8 mouse cellular contexts compared by ENCODE assay signal in the genomic region with DNA sequence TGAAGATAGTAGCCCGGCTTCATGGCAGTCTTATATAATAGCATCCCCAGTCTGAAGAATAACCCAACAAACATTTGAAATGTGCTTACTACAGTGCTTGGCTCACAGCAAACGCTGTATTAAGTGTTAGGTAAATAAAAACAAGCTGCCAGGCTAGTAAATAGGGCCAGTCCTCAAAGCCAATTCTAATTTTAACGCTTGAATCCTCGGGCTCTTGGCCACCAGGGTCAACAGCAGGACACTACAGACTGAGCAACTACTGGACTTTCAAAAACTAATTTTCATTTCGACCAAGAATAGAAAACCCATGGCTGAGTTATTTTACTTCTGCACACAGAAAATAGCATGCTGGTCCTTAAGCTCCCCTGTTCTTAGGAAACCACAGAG. TPM values are rescaled to one million over a fixed set of nuclear protein-coding genes. Genes with fewer than 3 reads are reported as not detected.
DNase-seq lines count a peak whose midpoint lies in the region; ATAC-seq lines count a peak whose summit lies in the region.

No protein-coding gene starts in this region.

- peak overlapping the region; percentile 97 for H3K27ac ChIP-seq in heart, embryonic 13.5 days (replicated peaks)
- peak overlapping the region; percentile 82 for H3K27ac ChIP-seq in hindbrain, embryonic 14.5 days
- peak overlapping the region; percentile 79 for H3K27ac ChIP-seq in midbrain, embryonic 14.5 days (replicated peaks; ENCODE audit: low read depth, low read length)

- WGBS in heart, embryonic 13.5 days: 16% methylated on average over 5 of the region's 5 CpGs
- WGBS in hindbrain, embryonic 14.5 days: 22% methylated on average over 5 of the region's 5 CpGs
- 26% methylated on average over 5 of the region's 5 CpGs for WGBS in midbrain, embryonic 14.5 days

- H3K4me3 ChIP-seq in heart, embryonic 13.5 days: no peak overlapping the region
- no peak overlapping the region; the same call in 1 of the 2 replicates for H3K4me3 ChIP-seq in hindbrain, embryonic 14.5 days (replicated peaks; ENCODE audit: low read length)
- no peak overlapping the region for H3K4me3 ChIP-seq in midbrain, embryonic 14.5 days (replicated peaks; ENCODE audit: low read depth, low read length)

- no peaks in the 10 kb centered on the region for H3K36me3 ChIP-seq in heart, embryonic 13.5 days
- H3K36me3 ChIP-seq in hindbrain, embryonic 14.5 days (replicated peaks; ENCODE audit: control insufficient read depth, insufficient read depth): no peaks in the 10 kb centered on the region
- H3K36me3 ChIP-seq in midbrain, embryonic 14.5 days (ENCODE audit: control insufficient read depth, insufficient read depth, low read length): no peaks in the 10 kb centered on the region

- peak overlapping the region; percentile 80 for H3K9ac ChIP-seq in heart, embryonic 13.5 days
- peak overlapping the region; percentile 34; the same call in 1 of the 2 replicates for H3K9ac ChIP-seq in hindbrain, embryonic 14.5 days
- H3K9ac ChIP-seq in midbrain, embryonic 14.5 days (replicated peaks; ENCODE audit: low read length): 0 out of 2 replicates have a peak overlapping the region, but pooled peaks have one; percentile 31

- H3K4me1 ChIP-seq in heart, embryonic 13.5 days: peaks cover 77% of the 10 kb centered on the region
- H3K4me1 ChIP-seq in hindbrain, embryonic 14.5 days (replicated peaks; ENCODE audit: control insufficient read depth, insufficient read depth, low read length): peaks cover 28% of the 10 kb centered on the region
- H3K4me1 ChIP-seq in midbrain, embryonic 14.5 days (ENCODE audit: control insufficient read depth, insufficient read depth, low read length): peaks cover 33% of the 10 kb centered on the region

- no peak for ATAC-seq in heart, embryonic 13.5 days (ENCODE audit: extremely low read depth, insufficient number of reproducible peaks, low FRiP score, low TSS enrichment)
- ATAC-seq in hindbrain, embryonic 14.5 days (ENCODE audit: low FRiP score): no peak
- no peak for ATAC-seq in midbrain, embryonic 14.5 days (ENCODE audit: low FRiP score, low TSS enrichment)

- no peaks in the 10 kb centered on the region for H3K9me3 ChIP-seq in heart, embryonic 13.5 days
- H3K9me3 ChIP-seq in hindbrain, embryonic 14.5 days (ENCODE audit: control insufficient read depth, low read length): no peaks in the 10 kb centered on the region
- no peaks in the 10 kb centered on the region for H3K9me3 ChIP-seq in midbrain, embryonic 14.5 days (ENCODE audit: control insufficient read depth, low read length)

- DNase-seq in heart, adult 11 months: no peak
- peak; percentile 68 for DNase-seq in adipocyte (ENCODE audit: low spot score)
- no peak for DNase-seq in hindbrain, embryonic 14.5 days (ENCODE audit: low spot score)
- DNase-seq in midbrain, embryonic 14.5 days: no peak
- DNase-seq in adrenal gland, postnatal 4 days (ENCODE audit: low spot score in 2 of 2): no peak
- no peak for DNase-seq in ovary, postnatal 10 days (ENCODE audit: low spot score)
- DNase-seq in spleen, adult 12 weeks (ENCODE audit: low spot score): no peak

- H3K27me3 ChIP-seq in heart, embryonic 13.5 days (replicated peaks): no peaks in the 10 kb centered on the region
- H3K27me3 ChIP-seq in hindbrain, embryonic 14.5 days (ENCODE audit: control insufficient read depth, insufficient read depth, low read length): no peaks in the 10 kb centered on the region
- no peaks in the 10 kb centered on the region for H3K27me3 ChIP-seq in midbrain, embryonic 14.5 days (ENCODE audit: control insufficient read depth, insufficient read depth, low read length)

- H3K4me2 ChIP-seq in heart, embryonic 13.5 days: peak overlapping the region; percentile 67
- H3K4me2 ChIP-seq in hindbrain, embryonic 14.5 days (replicated peaks): peak overlapping the region; percentile 57
- peak overlapping the region; percentile 55 for H3K4me2 ChIP-seq in midbrain, embryonic 14.5 days (ENCODE audit: low read length)

RNA-seq across cellular contexts. Expression of gene Pim1, which starts 30.4 kb away (rescaled TPM):
- polyA plus RNA-seq in heart, embryonic 13.5 days (2015; fragmentation: Nextera tagmentation; extraction: Ambion mirVana): 19.3 and 20.0 TPM in 2 replicates
- polyA plus RNA-seq in hindbrain, embryonic 14.5 days (2014; fragmentation: Nextera tagmentation; extraction: Ambion mirVana): 6.4 and 7.8 TPM in 2 replicates
- 10.1 and 10.3 TPM in 2 replicates for polyA plus RNA-seq in midbrain, embryonic 14.5 days (2014; fragmentation: Nextera tagmentation; extraction: Ambion mirVana)
- 10 to 100 TPM; 53.4 to 65.5 TPM for total RNA-seq in adrenal gland, postnatal 4 days (2021)
